Mouse (Mus musculus): ENCODE measurements at regions not wholly inside any gene's neighbourhood (a gene's known extent, or its start where the extent isn't known, plus 50 kb on each side); places are given as distances from the start of the nearest gene placed in this dataset.

GRCm38 (mm10) chr11:43952151-43952550 is 51.1 kb upstream of the Adra1b start:
- Histone ChIP-seq H3K27me3 (replicated peaks) (no peaks in the 10 kb centered on the region), H3K4me3 (no peak overlapping the region), H3K4me1 (replicated peaks) (no peaks in the 10 kb centered on the region), H3K4me2 (no peak overlapping the region), H3K27ac (ENCODE audit: poor library complexity, severe bottlenecking) (no peak overlapping the region), H3K9ac (no peak overlapping the region), H3K36me3 (no peaks in the 10 kb centered on the region), H3K9me3 (replicated peaks) (no peaks in the 10 kb centered on the region)
- WGBS, result 67% methylated on average over 1 of the region's 1 CpGs
- ATAC-seq (ENCODE audit: insufficient number of reproducible peaks, low FRiP score), result no peak

- Histone ChIP-seq H3K27me3 (replicated peaks) (no peaks in the 10 kb centered on the region), H3K9me3 (replicated peaks) (no peaks in the 10 kb centered on the region), H3K36me3 (no peaks in the 10 kb centered on the region), H3K9ac (no peak overlapping the region), H3K4me2 (no peak overlapping the region), H3K4me3 (no peak overlapping the region), H3K27ac (ENCODE audit: poor library complexity, severe bottlenecking) (no peak overlapping the region), H3K4me1 (replicated peaks) (0 out of 2 replicates have a peak, but pooled peaks cover 2% of the 10 kb centered on the region)
- 43% methylated on average over 3 of the region's 3 CpGs for WGBS
- no peak for ATAC-seq (ENCODE audit: insufficient number of reproducible peaks, low FRiP score)
Observed at GRCm38 (mm10) chr11:43958241-43958975, 57.4 kb upstream of the Adra1b start.

- WGBS, result 31% methylated on average over 2 of the region's 2 CpGs
- no peak overlapping the region for H3K4me3 ChIP-seq
Observed at GRCm38 (mm10) chr11:43958976-43959315, 57.9 kb upstream of the Adra1b start.

GRCm38 (mm10) chr11:43960348-43961105 is 59.5 kb upstream of the Adra1b start:
- H3K27ac ChIP-seq (ENCODE audit: poor library complexity, severe bottlenecking), result no peak overlapping the region
- no peak overlapping the region for H3K4me2 ChIP-seq
- no peaks in the 10 kb centered on the region for H3K9me3 ChIP-seq (replicated peaks)
- no peak overlapping the region for H3K4me3 ChIP-seq
- no peak overlapping the region for H3K9ac ChIP-seq
- H3K4me1 ChIP-seq (replicated peaks), result 0 out of 2 replicates have a peak, but pooled peaks cover 2% of the 10 kb centered on the region
- WGBS, result 76% methylated on average over 5 of the region's 5 CpGs
- no peaks in the 10 kb centered on the region for H3K27me3 ChIP-seq (replicated peaks)
- no peaks in the 10 kb centered on the region for H3K36me3 ChIP-seq
- ATAC-seq (ENCODE audit: insufficient number of reproducible peaks, low FRiP score), result no peak

More at GRCm38 (mm10) chr11:43958976-43959315, 57.9 kb upstream of the Adra1b start:
- no peak for ATAC-seq (ENCODE audit: insufficient number of reproducible peaks, low FRiP score)
- H3K4me1 ChIP-seq (replicated peaks), result 0 out of 2 replicates have a peak, but pooled peaks cover 2% of the 10 kb centered on the region
- H3K36me3 ChIP-seq, result no peaks in the 10 kb centered on the region
- H3K4me2 ChIP-seq, result no peak overlapping the region
- no peak overlapping the region for H3K9ac ChIP-seq
- no peaks in the 10 kb centered on the region for H3K27me3 ChIP-seq (replicated peaks)
- no peak overlapping the region for H3K27ac ChIP-seq (ENCODE audit: poor library complexity, severe bottlenecking)
- no peaks in the 10 kb centered on the region for H3K9me3 ChIP-seq (replicated peaks)

- H3K4me3 ChIP-seq, result no peak overlapping the region
- H3K9ac ChIP-seq, result no peak overlapping the region
- H3K4me1 ChIP-seq (replicated peaks), result 0 out of 2 replicates have a peak, but pooled peaks cover 2% of the 10 kb centered on the region
- no peaks in the 10 kb centered on the region for H3K36me3 ChIP-seq
- H3K27me3 ChIP-seq (replicated peaks), result no peaks in the 10 kb centered on the region
- WGBS, result 80% methylated on average over 6 of the region's 6 CpGs
- no peaks in the 10 kb centered on the region for H3K9me3 ChIP-seq (replicated peaks)
- no peak for ATAC-seq (ENCODE audit: insufficient number of reproducible peaks, low FRiP score)
- no peak overlapping the region for H3K27ac ChIP-seq (ENCODE audit: poor library complexity, severe bottlenecking)
- no peak overlapping the region for H3K4me2 ChIP-seq
Observed at GRCm38 (mm10) chr11:43961398-43962070, 60.5 kb upstream of the Adra1b start.

- Histone ChIP-seq H3K27me3 (replicated peaks) (no peaks in the 10 kb centered on the region), H3K4me2 (no peak overlapping the region), H3K9me3 (replicated peaks) (no peaks in the 10 kb centered on the region), H3K27ac (ENCODE audit: poor library complexity, severe bottlenecking) (no peak overlapping the region), H3K9ac (no peak overlapping the region), H3K36me3 (no peaks in the 10 kb centered on the region), H3K4me3 (no peak overlapping the region), H3K4me1 (replicated peaks) (no peaks in the 10 kb centered on the region)
- 74% methylated on average over 1 of the region's 1 CpGs for WGBS
- no peak for ATAC-seq (ENCODE audit: insufficient number of reproducible peaks, low FRiP score)
Observed at GRCm38 (mm10) chr11:43967764-43968163, 66.8 kb upstream of the Adra1b start.

- H3K4me3 ChIP-seq, result no peak overlapping the region
- H3K36me3 ChIP-seq, result no peaks in the 10 kb centered on the region
- no peak overlapping the region for H3K4me2 ChIP-seq
- no peak overlapping the region for H3K9ac ChIP-seq
- no peaks in the 10 kb centered on the region for H3K27me3 ChIP-seq (replicated peaks)
- H3K4me1 ChIP-seq (replicated peaks), result no peaks in the 10 kb centered on the region
- H3K27ac ChIP-seq (ENCODE audit: poor library complexity, severe bottlenecking), result no peak overlapping the region
- WGBS, result 74% methylated on average over 3 of the region's 3 CpGs
- no peaks in the 10 kb centered on the region for H3K9me3 ChIP-seq (replicated peaks)
- no peak for ATAC-seq (ENCODE audit: insufficient number of reproducible peaks, low FRiP score)
Observed at GRCm38 (mm10) chr11:43971886-43972285, 70.9 kb upstream of the Adra1b start.

- no peak overlapping the region for H3K27ac ChIP-seq (ENCODE audit: poor library complexity, severe bottlenecking)
- no peak overlapping the region for H3K4me3 ChIP-seq
- WGBS, result 36% methylated on average over 4 of the region's 4 CpGs
- no peaks in the 10 kb centered on the region for H3K4me1 ChIP-seq (replicated peaks)
- no peaks in the 10 kb centered on the region for H3K27me3 ChIP-seq (replicated peaks)
- no peak overlapping the region for H3K9ac ChIP-seq
- no peak overlapping the region for H3K4me2 ChIP-seq
- H3K9me3 ChIP-seq (replicated peaks), result no peaks in the 10 kb centered on the region
- no peaks in the 10 kb centered on the region for H3K36me3 ChIP-seq
- no peak for ATAC-seq (ENCODE audit: insufficient number of reproducible peaks, low FRiP score)
Observed at GRCm38 (mm10) chr11:43976024-43976423, 75.0 kb upstream of the Adra1b start.

- Histone ChIP-seq H3K4me1 (replicated peaks) (no peaks in the 10 kb centered on the region), H3K9ac (no peak overlapping the region), H3K4me2 (no peak overlapping the region), H3K27me3 (replicated peaks) (no peaks in the 10 kb centered on the region), H3K36me3 (no peaks in the 10 kb centered on the region), H3K4me3 (no peak overlapping the region), H3K27ac (ENCODE audit: poor library complexity, severe bottlenecking) (no peak overlapping the region), H3K9me3 (replicated peaks) (no peaks in the 10 kb centered on the region)
- ATAC-seq (ENCODE audit: insufficient number of reproducible peaks, low FRiP score), result no peak
- 78% methylated on average over 7 of the region's 7 CpGs for WGBS
Observed at GRCm38 (mm10) chr11:43979406-43979805, 78.4 kb upstream of the Adra1b start.

- no peak for ATAC-seq (ENCODE audit: insufficient number of reproducible peaks, low FRiP score)
- no peaks in the 10 kb centered on the region for H3K27me3 ChIP-seq (replicated peaks)
- WGBS, result 83% methylated on average over 4 of the region's 4 CpGs
- no peaks in the 10 kb centered on the region for H3K36me3 ChIP-seq
- H3K9ac ChIP-seq, result no peak overlapping the region
- H3K27ac ChIP-seq (ENCODE audit: poor library complexity, severe bottlenecking), result no peak overlapping the region
- H3K4me2 ChIP-seq, result no peak overlapping the region
- H3K4me1 ChIP-seq (replicated peaks), result no peaks in the 10 kb centered on the region
- no peak overlapping the region for H3K4me3 ChIP-seq
- H3K9me3 ChIP-seq (replicated peaks), result no peaks in the 10 kb centered on the region
Observed at GRCm38 (mm10) chr11:43980444-43980843, 79.4 kb upstream of the Adra1b start.

- 72% methylated on average over 1 of the region's 1 CpGs for WGBS
- ATAC-seq (ENCODE audit: insufficient number of reproducible peaks, low FRiP score), result no peak
Observed at GRCm38 (mm10) chr11:43989911-43990430, 89.0 kb upstream of the Adra1b start.

More at GRCm38 (mm10) chr11:43989911-43990430, 89.0 kb upstream of the Adra1b start:
- H3K36me3 ChIP-seq, result no peaks in the 10 kb centered on the region
- no peaks in the 10 kb centered on the region for H3K27me3 ChIP-seq (replicated peaks)
- H3K4me1 ChIP-seq (replicated peaks), result no peaks in the 10 kb centered on the region
- H3K4me3 ChIP-seq, result no peak overlapping the region
- H3K9ac ChIP-seq, result no peak overlapping the region
- H3K9me3 ChIP-seq (replicated peaks), result 0 out of 2 replicates have a peak, but pooled peaks cover 5% of the 10 kb centered on the region
- no peak overlapping the region for H3K4me2 ChIP-seq
- H3K27ac ChIP-seq (ENCODE audit: poor library complexity, severe bottlenecking), result no peak overlapping the region

Data from heart, embryonic 12.5 days (tissue).